Mouse (Mus musculus): ENCODE results near the gene Sh3rf1. TPM values are rescaled to one million over a fixed set of nuclear protein-coding genes. Genes with fewer than 3 reads are reported as not detected.
A peak's percentile ranks its signal among the peaks of the same experiment; 100 is the strongest.

Sh3rf1 gene
- total RNA-seq, 2 experiments from 2014 or later, result 64.7 to 72.7 TPM

- no peak for DNase-seq (ENCODE audit: low spot score in 2 of 2)
These were observed 5.2 kb upstream of the Sh3rf1 start for GRCm38 (mm10) chr8:61218439-61218838.

- no peak for DNase-seq (ENCODE audit: low spot score in 2 of 2)
These were observed 389 bp upstream of the Sh3rf1 start for GRCm38 (mm10) chr8:61223283-61223682.

DNA sequence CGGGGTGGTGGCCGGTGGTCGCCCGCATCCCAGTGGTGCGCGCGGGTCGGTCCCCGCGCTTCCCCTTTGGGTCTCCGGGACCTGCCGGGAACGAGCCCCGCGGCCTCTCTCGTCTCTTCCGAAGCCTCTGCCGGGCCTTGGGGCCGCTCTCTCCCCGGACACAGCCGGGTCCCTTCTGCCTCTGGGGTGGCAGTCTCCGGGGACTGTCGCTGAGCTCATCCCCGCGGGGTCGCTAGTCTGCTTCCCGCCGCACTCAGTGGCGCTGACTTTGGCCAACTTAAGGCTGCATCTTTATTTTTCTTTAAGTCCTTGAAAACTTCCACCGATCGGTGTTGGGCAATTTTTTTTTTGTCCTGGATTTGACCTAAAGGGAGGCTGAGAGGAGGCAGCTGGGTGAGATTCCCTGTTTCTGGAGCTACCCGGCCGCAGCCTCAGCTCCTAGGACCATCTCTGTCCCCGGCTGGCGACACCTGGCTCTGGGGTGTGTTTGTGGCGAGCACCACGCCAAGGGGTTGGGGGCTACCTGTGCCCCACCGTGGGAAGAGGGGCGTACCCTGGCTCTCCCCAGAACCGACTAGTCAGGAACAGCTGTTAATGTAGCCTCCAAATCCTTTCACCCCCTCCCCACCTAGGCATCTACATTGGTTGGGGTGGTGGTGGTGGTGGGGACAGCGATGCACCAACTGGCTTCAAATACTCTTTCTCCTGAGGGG is 864 bp downstream of the Sh3rf1 start:
- peak in 1 of 2 experiments; percentile 62 for DNase-seq (ENCODE audit: low spot score in 2 of 2)

GRCm38 (mm10) chr8:61225581-61226395 is 2.1 kb downstream of the Sh3rf1 start:
- DNase-seq (ENCODE audit: low spot score in 2 of 2), result no peak

DNA sequence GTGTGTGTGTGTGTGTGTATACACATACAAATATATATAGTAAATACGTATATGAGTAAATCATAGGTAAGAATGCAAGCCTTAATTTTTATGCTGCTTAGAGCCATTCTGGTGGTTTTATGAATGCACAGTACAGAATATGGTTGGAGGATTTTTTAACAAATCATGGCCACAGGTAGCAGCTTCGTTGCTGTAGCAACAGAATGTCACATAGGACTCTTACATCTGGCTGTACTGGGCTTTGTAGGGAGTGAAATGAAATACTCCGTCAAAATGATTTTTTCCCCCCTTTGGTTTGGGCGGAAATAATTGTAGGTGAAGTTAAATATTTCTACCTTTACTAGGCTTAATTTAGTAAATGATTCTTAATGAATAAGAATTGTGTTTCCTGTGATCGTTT is 3.0 kb downstream of the Sh3rf1 start:
- no peak for DNase-seq (ENCODE audit: low spot score in 2 of 2)

DNA sequence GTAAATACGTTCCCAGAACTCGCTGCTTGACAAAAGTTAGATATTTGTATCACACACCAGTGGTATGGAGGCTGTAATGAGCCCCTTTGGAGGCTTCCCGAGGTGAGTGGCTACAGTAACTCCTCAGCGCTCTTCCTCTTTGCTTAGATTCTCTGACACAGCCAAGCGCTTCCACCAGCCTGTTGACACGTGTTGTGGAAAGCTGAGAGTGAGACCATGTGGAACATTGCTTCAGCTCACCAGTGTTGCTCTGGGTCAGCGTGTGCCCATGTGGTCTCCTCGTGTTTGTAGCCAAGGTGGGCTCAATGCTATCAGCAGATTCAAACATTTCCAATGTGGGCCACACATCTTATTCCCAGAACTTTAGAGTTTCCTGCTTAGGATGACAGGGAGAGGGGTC is 5.0 kb downstream of the Sh3rf1 start:
- DNase-seq (ENCODE audit: low spot score in 2 of 2), result no peak

DNA sequence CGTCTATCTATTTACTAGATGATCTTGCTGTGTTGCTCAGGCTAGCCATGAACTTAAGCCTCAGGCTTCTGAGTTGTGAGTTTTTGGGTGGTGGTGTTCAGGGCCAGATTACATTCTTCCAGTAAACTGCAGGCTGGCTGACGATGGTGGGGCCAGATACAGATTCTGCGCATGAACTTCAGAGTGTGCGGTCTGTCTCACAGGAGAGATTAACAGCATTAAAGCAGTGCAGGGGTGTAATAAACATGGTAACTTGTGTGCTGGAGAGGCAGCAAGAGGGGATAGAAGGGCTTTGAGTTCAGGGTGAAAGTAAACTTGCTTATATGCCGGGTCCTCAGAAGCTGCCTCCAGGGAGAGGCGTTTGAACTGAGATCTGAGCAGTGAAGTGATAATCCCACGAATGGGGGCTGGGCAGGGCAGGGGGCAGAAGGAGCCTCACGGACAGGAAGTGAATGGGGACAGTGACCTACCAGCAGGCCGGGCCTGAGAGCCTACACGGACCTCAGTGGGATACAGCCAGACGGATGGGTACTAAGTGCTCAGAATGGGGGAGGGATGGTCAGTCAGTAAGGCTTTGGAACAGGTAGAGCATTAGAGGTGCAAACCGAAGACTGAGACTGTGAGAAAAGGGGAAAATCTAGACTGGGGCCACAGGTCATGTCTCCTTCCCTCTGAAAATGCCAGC is 6.0 kb downstream of the Sh3rf1 start:
- DNase-seq (ENCODE audit: low spot score in 2 of 2), result no peak

DNA sequence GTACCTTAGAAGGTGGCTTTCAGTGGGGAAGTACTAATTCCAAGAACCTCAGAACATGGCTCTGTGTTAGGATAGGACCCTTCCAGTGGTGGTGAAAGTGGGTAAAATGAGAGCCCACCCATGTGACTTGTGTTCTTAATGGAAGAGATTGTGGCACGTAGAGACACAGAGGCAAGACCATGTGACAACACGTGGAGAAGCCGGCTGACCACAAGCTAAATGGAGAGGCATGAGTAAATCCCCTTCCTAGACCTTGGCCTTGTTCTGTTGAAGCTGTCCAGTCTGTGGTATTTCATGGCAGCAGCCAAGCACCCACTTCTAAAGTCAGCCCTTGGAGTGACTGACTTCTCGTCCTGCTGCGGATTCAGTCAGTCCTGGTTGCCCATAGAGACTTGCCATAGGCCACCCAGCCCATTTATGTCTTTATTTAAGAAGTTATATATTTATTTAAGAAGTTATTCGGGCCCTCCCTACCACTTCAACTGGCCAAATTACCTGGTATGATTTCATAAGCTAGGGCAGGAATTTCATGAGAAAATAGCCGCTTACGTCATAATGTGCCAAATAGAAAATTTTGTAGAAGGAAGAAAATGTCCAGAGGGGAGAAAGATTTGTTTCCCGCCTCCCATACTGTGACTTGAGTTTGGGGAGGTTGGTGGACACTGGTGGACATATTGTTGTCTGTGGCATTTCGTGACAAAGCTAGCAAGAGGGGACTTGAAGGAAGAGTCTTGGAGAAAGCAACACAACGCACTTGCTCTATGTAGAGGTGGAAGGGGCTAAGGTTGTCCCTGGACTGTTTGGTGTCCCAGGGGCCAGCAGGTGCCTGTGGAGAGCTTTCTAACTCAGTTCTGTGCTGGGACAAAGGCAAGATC is 7.4 kb downstream of the Sh3rf1 start:
- no peak for DNase-seq (ENCODE audit: low spot score in 2 of 2)

GRCm38 (mm10) chr8:61235499-61235898 is 11.8 kb downstream of the Sh3rf1 start:
- DNase-seq (ENCODE audit: low spot score in 2 of 2), result no peak

DNA sequence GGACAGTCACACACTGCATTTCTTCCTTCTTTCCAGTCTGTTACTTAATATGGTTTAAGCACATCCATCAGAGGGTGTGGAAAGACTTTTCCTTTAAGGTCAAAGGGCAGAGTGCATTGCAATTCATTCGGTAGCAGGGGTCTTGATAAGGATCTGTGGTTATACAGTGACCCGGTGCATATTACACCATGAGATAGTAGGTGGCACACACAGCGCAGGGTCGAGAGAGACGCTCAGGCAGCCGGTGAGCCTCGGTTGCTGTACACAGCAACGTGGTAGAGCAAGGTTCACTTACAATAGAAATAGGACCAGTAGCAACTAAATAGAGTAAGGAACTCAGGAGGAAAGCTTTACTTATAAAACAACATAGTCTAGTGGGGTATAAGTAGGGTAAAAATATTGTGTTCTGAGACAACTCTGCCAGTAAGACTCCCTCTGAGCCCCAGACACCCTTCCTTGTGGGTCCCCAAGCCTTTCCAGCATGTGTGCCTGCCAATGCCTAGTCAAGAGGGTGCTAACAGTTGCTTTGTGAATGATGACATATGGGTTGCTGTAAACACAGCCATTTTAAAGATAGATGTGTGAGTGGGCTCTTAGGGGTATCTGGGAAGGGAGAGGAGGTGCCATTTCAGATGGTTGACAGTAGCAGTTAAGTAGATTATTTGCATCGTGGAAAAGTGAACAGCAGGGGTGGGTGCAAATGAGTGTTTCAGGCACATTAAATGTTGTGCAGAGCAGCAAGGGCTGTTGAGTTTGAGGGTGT is 13.0 kb downstream of the Sh3rf1 start:
- peak in 1 of 2 experiments; percentile 59 for DNase-seq (ENCODE audit: low spot score in 2 of 2)

DNA sequence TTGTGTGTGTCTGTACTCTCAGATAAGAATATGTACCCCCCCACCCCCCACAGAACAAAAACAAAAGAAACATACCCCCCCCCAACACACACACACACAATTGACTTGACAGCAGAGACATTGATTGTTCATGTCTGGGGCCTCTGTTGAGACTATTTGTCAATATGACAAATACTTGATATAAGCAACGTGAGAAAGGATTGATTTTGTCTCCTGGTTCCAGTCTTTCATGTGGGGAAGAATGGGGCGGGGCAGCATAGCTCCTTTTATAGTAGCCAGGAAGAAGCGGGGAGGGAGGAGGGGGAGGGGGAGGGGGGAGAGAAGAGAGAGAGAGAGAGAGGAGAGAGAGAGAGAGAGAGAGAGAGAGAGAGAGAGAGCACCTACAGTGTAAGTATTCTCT is 15.9 kb downstream of the Sh3rf1 start:
- DNase-seq (ENCODE audit: low spot score in 2 of 2), result no peak

- no peak for DNase-seq (ENCODE audit: low spot score in 2 of 2)
These were observed 17.6 kb downstream of the Sh3rf1 start for GRCm38 (mm10) chr8:61241229-61241628.

DNA sequence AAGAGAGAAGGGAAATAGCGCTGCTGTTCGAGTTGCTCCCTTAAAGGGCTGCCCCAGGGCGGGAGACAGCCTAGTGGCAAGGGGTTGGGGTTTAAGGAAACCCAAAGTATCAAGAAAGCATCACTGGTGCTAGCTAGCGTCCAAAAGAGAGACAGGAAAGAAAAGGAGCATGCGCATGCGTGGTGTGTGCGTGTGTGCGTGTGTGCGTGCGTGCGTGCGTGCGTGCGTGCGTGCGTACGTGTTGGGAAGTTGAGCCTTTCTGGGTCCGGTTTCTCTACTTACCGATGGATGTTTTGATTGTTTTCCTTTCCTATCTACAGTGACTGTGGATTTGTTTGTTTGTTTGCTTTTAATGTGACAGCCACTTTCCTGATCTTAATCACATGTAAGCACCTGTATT is 19.2 kb downstream of the Sh3rf1 start:
- DNase-seq (ENCODE audit: low spot score in 2 of 2), result no peak

DNA sequence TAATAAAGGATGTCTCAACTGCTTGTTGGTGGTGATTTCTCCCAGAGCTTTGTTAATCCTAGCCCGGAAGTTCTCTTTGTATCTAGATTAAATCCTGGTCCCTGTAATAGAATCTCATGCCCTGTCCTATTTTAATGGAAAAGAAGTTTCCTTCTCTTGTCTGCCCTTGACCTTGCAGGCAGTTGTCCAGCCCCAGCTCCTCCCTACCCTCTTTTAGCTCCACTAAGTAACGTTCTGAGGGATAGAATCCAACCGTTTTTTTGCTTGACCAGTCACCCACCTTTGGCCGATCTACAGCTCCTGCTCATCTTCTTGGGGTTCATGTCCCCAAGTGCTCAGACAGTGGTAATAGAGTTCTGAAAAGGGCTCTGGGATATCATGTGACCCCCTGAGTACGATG is 19.8 kb downstream of the Sh3rf1 start:
- no peak for DNase-seq (ENCODE audit: low spot score in 2 of 2)

DNA sequence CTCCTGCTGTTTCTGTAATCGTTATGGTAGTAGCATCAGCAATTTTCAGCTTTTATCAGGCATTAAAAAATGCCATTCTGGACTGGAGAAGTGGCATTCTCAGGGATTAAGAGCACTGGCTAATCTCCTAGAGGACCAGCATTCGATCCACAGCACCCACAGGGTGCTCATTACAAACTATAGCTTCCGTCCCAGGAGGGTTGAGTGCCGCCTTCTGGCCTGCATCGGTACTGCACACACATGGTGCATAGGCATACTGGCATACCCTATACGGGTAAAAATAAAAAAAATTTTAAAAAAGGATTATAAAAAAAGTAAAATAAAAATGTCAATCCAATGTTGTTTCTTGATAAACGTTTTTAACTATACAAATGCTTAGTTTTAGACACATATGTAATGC is 20.5 kb downstream of the Sh3rf1 start:
- no peak for DNase-seq (ENCODE audit: low spot score in 2 of 2)

DNA sequence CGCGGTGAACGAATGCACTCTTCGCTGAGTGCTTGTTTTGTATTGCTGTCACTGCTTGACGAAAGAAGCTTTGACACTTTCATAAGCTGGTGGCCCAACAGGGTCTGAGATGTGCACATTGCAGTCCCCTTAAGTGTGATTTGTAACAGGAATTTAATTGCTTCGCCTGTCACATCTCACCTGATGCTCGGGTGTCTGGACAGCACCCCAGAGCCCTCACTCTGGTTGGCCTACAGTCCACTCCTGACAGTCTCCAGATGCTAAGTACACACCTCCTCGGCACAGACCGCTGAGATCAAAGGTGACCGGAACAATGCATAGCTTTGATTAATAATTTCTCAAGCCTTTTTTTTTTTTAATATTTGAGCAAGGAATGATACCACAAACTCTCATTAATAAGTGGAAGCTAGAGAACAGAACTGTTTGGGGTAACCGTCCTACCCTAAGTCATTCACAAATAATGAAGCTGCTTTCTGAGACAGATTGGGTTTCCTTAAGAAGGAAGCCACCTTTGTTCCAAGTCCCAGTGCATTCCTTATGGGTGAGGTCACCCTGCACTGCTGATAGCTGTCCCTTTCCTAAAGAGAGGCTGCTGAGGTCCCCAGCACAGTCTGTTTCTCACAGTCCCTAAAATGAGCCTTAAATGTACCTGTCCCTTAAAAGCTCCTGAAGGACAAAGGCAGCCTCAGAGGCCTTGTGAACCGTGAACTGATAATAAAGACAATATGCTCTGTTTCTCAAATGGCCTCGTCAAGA is 23.8 kb downstream of the Sh3rf1 start:
- no peak for DNase-seq (ENCODE audit: low spot score in 2 of 2)

GRCm38 (mm10) chr8:61249511-61249910 is 25.8 kb downstream of the Sh3rf1 start:
- DNase-seq (ENCODE audit: low spot score in 2 of 2), result no peak

- DNase-seq (ENCODE audit: low spot score in 2 of 2), result no peak
These were observed 30.5 kb downstream of the Sh3rf1 start for GRCm38 (mm10) chr8:61254196-61254595.

DNA sequence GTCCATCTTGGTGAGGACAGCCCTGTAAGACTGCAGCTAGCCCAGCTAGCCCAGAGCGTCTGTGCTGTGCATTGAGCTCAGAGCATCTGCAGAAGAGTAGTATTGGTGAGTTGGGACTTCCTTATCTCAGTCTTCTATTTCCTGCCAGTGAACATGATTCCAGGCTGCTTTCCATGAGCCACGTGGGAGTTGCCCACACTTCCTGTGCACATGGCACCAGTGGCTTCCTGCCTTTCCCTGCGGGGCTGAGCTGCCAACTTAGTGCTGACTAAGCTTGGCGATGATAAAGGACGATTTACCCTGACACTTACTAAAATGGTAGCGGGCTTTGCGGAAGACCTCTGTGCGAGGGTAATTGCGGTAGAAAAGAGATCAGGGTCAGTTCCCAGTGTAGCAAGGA is 35.2 kb downstream of the Sh3rf1 start:
- DNase-seq (ENCODE audit: low spot score in 2 of 2), result peak; percentile 83 to 87

GRCm38 (mm10) chr8:61259526-61259925 is 35.9 kb downstream of the Sh3rf1 start:
- peak; percentile 64 to 87 for DNase-seq (ENCODE audit: low spot score in 2 of 2)

All from layer of hippocampus, adult 18-20 months (tissue).